Mouse (Mus musculus) right cerebral cortex, adult 18-20 months (tissue): ENCODE measurements around the gene Ccdc155.

Source experiments
- DNase-seq: peaks from one replicate; pipeline ENCODE4 v3.0.0; 2022; ENCODE audit warnings: mixed read lengths

Gene Ccdc155

GRCm38 (mm10) chr7:45139904-45140723 is 64.6 kb downstream of the Ccdc155 start:
- DNase-seq, result no peak

GRCm38 (mm10) chr7:45138403-45138802 is 66.3 kb downstream of the Ccdc155 start:
- DNase-seq, result no peak

- no peak for DNase-seq
Observed at GRCm38 (mm10) chr7:45137171-45138006, 67.3 kb downstream of the Ccdc155 start.

- peak; percentile 89 for DNase-seq
Observed at GRCm38 (mm10) chr7:45135993-45136567, 68.6 kb downstream of the Ccdc155 start, which contains the start of the genes Gm45713 and Flt3l. Gene Gm45713 (minus strand): TSS chr7:45136231. Gene Flt3l (minus strand): TSS chr7:45136432.

- no peak for DNase-seq
Observed at GRCm38 (mm10) chr7:45135370-45135769, 69.3 kb downstream of the Ccdc155 start.

- no peak for DNase-seq
Observed at GRCm38 (mm10) chr7:45134544-45135026, 70.1 kb downstream of the Ccdc155 start.
